Mouse (Mus musculus) testis, adult 2 months (tissue): Measurements from ENCODE around the gene Macrod1.

Source experiments
- CTCF ChIP-seq: fragments of 200-500 bp; IDR thresholded peaks from 2 replicates; pipeline ENCODE4 v1.5.1; 2012; ENCODE audit warnings: low read depth, mild to moderate bottlenecking, inconsistent platforms, low read length, moderate library complexity; ENCODE audit not compliant: control insufficient read depth, insufficient read depth, insufficient replicate concordance
- POLR2A ChIP-seq: fragments of 200-500 bp; IDR thresholded peaks from 2 replicates; pipeline ENCODE4 v1.6.1; 2012; ENCODE audit warnings: low read depth, mild to moderate bottlenecking, inconsistent platforms, low read length, moderate library complexity; ENCODE audit not compliant: control insufficient read depth

DNA sequence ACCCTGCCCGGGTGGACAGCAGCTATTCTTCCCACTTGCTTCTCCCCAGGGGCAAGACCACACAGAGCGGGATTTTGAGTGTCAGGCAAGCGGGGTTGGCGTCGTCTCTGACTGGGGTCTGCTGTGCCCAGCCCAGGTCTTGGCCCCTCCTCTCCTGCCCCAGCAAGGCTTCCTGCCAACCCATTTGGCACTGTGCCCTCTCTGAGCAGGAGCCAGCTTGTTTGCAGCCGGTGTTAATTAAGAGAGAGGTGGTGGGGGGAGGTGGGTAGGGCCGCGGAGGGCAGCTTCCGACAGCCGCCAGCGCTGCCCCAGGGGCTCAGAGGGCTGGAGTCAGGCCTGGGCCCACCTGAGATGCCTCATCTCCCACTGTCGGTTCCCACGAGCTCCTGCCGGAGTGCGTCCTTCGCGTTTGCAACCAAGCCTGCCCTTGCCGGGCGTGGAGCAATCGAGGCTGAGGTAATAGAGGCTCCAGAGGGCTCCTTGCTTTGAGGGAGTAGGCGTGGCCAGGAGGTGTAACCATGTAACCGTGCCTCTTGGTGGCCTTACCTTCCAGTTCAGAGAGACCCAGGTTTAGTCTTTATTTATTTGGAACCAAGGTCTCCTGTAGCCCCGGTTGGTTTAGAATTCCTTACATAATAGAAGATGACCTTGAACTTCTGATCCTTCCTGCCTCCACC is 125.8 kb downstream of the Macrod1 start:
- TF ChIP-seq POLR2A (no peak), CTCF (no peak)
